Mouse (Mus musculus): ENCODE measurements around the gene Ociad1. TPM values are rescaled to one million over a fixed set of nuclear protein-coding genes. Genes with fewer than 3 reads are reported as not detected.
A peak's percentile ranks its signal among the peaks of the same experiment; 100 is the strongest.

Gene Ociad1
- total RNA-seq, 2 experiments from 2014 or later, result 265 to 277 TPM

GRCm38 (mm10) chr5:73336448-73336847 lies 43.9 kb downstream of the Ociad1 start:
- DNase-seq, result no peak
- intact Hi-C loops (cut with DNase I), result no loop called here

- peak; percentile 55 for DNase-seq
- intact Hi-C loops (cut with DNase I), result no loop called here
Measured at GRCm38 (mm10) chr5:73337961-73338831, 45.6 kb downstream of the Ociad1 start.

- DNase-seq, result no peak
- intact Hi-C loops (cut with DNase I), result no loop called here
Measured at GRCm38 (mm10) chr5:73338832-73339163, 46.2 kb downstream of the Ociad1 start.

- DNase-seq, result no peak
- intact Hi-C loops (cut with DNase I), result no loop called here
Measured at GRCm38 (mm10) chr5:73339779-73340722, 47.5 kb downstream of the Ociad1 start.

- DNase-seq, result no peak
- intact Hi-C loops (cut with DNase I), result no loop called here
Measured at GRCm38 (mm10) chr5:73340723-73341235, 48.2 kb downstream of the Ociad1 start, which contains the start of gene Ociad2. TSS of gene Ociad2 (minus strand) at chr5:73341028.

GRCm38 (mm10) chr5:73342701-73343355 lies 50.2 kb downstream of the Ociad1 start:
- intact Hi-C loops (cut with DNase I), result no loop called here
- no peak for DNase-seq

- intact Hi-C loops (cut with DNase I), result no loop called here
- DNase-seq, result peak; percentile 22
Measured at GRCm38 (mm10) chr5:73344310-73344709, 51.7 kb downstream of the Ociad1 start.

GRCm38 (mm10) chr5:73345254-73345653 lies 52.7 kb downstream of the Ociad1 start:
- intact Hi-C loops (cut with DNase I), result no loop called here
- DNase-seq, result no peak

- intact Hi-C loops (cut with DNase I), result no loop called here
- no peak for DNase-seq
Measured at GRCm38 (mm10) chr5:73349514-73349913, 56.9 kb downstream of the Ociad1 start.

- DNase-seq, result no peak
- intact Hi-C loops (cut with DNase I), result no loop called here
Measured at GRCm38 (mm10) chr5:73351796-73352195, 59.2 kb downstream of the Ociad1 start.

GRCm38 (mm10) chr5:73353519-73353918 lies 60.9 kb downstream of the Ociad1 start:
- intact Hi-C loops (cut with DNase I), result no loop called here
- peak; percentile 27 for DNase-seq

- intact Hi-C loops (cut with DNase I), result no loop called here
Measured at GRCm38 (mm10) chr5:73353978-73354377, 61.4 kb downstream of the Ociad1 start.

GRCm38 (mm10) chr5:73355393-73355792 lies 62.8 kb downstream of the Ociad1 start:
- DNase-seq, result no peak
- intact Hi-C loops (cut with DNase I), result no loop called here

More at GRCm38 (mm10) chr5:73353978-73354377, 61.4 kb downstream of the Ociad1 start:
- DNase-seq, result no peak

- intact Hi-C loops (cut with DNase I), result no loop called here
- no peak for DNase-seq
Measured at GRCm38 (mm10) chr5:73359134-73359751, 66.7 kb downstream of the Ociad1 start.

- intact Hi-C loops (cut with DNase I), result no loop called here
- DNase-seq, result no peak
Measured at GRCm38 (mm10) chr5:73359752-73360141, 67.2 kb downstream of the Ociad1 start.

- intact Hi-C loops (cut with DNase I), result no loop called here
- DNase-seq, result no peak
Measured at GRCm38 (mm10) chr5:73360240-73360639, 67.7 kb downstream of the Ociad1 start.

GRCm38 (mm10) chr5:73362338-73362737 lies 69.8 kb downstream of the Ociad1 start:
- DNase-seq, result no peak
- intact Hi-C loops (cut with DNase I), result no loop called here

GRCm38 (mm10) chr5:73362791-73363190 lies 70.2 kb downstream of the Ociad1 start:
- intact Hi-C loops (cut with DNase I), result no loop called here
- no peak for DNase-seq
